Mouse (Mus musculus) heart, adult 2 months (tissue): ENCODE measurements around the gene Vmp1. TPM values are rescaled to one million over a fixed set of nuclear protein-coding genes. Genes with fewer than 3 reads are reported as not detected.

Experiments used
- DNase-seq, 2 experiments: peaks; one replicate each; pipeline ENCODE4 v3.0.0; 2021
- H3K27ac ChIP-seq: fragments of 200-600 bp; 2 replicates; pipeline ENCODE4 v1.8.1; 2022
- H3K27me3 ChIP-seq: fragments of 200-500 bp; 2 replicates; pipeline ENCODE4 v1.6.1; 2012; ENCODE audit warnings: mild to moderate bottlenecking, low read length, inconsistent platforms, mixed read lengths; ENCODE audit not compliant: control insufficient read depth, insufficient read depth
- H3K36me3 ChIP-seq: fragments of 200-500 bp; 2 replicates; pipeline ENCODE4 v1.6.1; 2012; ENCODE audit warnings: low read length, inconsistent platforms; ENCODE audit not compliant: control insufficient read depth, insufficient read depth
- H3K4me1 ChIP-seq: fragments of 200-500 bp; 2 replicates; pipeline ENCODE4 v1.6.1; 2011; ENCODE audit warnings: low read length; ENCODE audit not compliant: control insufficient read depth, insufficient read depth
- H3K4me3 ChIP-seq: fragments of 200-600 bp; 2 replicates; pipeline ENCODE4 v1.8.1; 2022
- H3K79me2 ChIP-seq: fragments of 200-500 bp; replicated peaks from 2 replicates; pipeline ENCODE4 v1.6.1; 2012; ENCODE audit warnings: mild to moderate bottlenecking, inconsistent platforms, low read length, moderate library complexity, mixed read lengths; ENCODE audit not compliant: control insufficient read depth, insufficient read depth
- H3K9ac ChIP-seq: fragments of 200-500 bp; 2 replicates; pipeline ENCODE4 v1.6.1; 2012; ENCODE audit warnings: low read depth, mild to moderate bottlenecking, control low read depth, inconsistent platforms, low read length, mixed read lengths
- CTCF ChIP-seq: fragments of 200-600 bp; IDR thresholded peaks from 2 replicates; pipeline ENCODE4 v1.8.1; 2022; ENCODE audit warnings: antibody characterized with exemption, mild to moderate bottlenecking, moderate library complexity
- EP300 ChIP-seq: fragments of 200-500 bp; IDR thresholded peaks from 2 replicates; pipeline ENCODE4 v1.6.1; 2011; ENCODE audit warnings: low read depth, low read length, control low read depth; ENCODE audit not compliant: insufficient read depth
- POLR2A ChIP-seq: fragments of 200-500 bp; IDR thresholded peaks from 2 replicates; pipeline ENCODE4 v1.6.1; 2011; ENCODE audit warnings: mild to moderate bottlenecking, low read depth, low read length, control low read depth; ENCODE audit not compliant: insufficient read depth
- WGBS: fragments of 180-500 bp; shearing (Covaris S2); methylation state at CpG from one replicate; pipeline ENCODE4 v1.1.7; 2018; 5-methylcytosine and 5-hydroxymethylcytosine counted together
- intact Hi-C: fragments of 180-260 bp; cut with DNase I; formaldehyde crosslinking; loops from one replicate; pipeline ENCODE4 v1.15.1; 2025
- polyA plus RNA-seq: library from polyadenylated mRNA; depleted of rRNA; stranded (reverse); fragments of >200 nt; gene quantifications from 2 replicates; pipeline ENCODE4 v1.2.3, GENCODE M21; 2012
- total RNA-seq, 2 experiments: library from RNA; stranded (reverse); gene quantifications; 2 replicates each; pipeline ENCODE4 v1.2.3; 2021

The Vmp1 gene
- total and polyA plus RNA-seq, 3 experiments: 34.0 to 66.9 (median 58.2) TPM

GRCm38 (mm10) chr11:86621139-86621538 is 62.5 kb downstream of the Vmp1 start:
- no peak for DNase-seq
- Histone ChIP-seq H3K27ac (peak overlapping the region; percentile 73), H3K4me1 (no peaks in the 10 kb centered on the region), H3K36me3 (no peaks in the 10 kb centered on the region; the same call in 1 of the 2 replicates), H3K9ac (no peak overlapping the region), H3K27me3 (no peaks in the 10 kb centered on the region), H3K79me2 (no peaks in the 10 kb centered on the region), H3K4me3 (no peak overlapping the region)
- intact Hi-C loops: loop anchor here (5.0 kb wide), 1 partner anchor 54 kb away; no protein-coding TSS in a partner anchor
- WGBS: 96% methylated on average over 13 of the region's 13 CpGs
- TF ChIP-seq POLR2A (no peak), EP300 (no peak), CTCF (no peak)

GRCm38 (mm10) chr11:86618548-86619335 is 64.9 kb downstream of the Vmp1 start:
- intact Hi-C loops: no loop called here
- 86% methylated on average over 2 of the region's 2 CpGs for WGBS
- DNase-seq: no peak
- Histone ChIP-seq H3K27me3 (no peaks in the 10 kb centered on the region), H3K79me2 (no peaks in the 10 kb centered on the region), H3K9ac (no peak overlapping the region), H3K36me3 (no peaks in the 10 kb centered on the region), H3K27ac (no peak overlapping the region), H3K4me1 (no peaks in the 10 kb centered on the region; the same call in 1 of the 2 replicates), H3K4me3 (no peak overlapping the region)
- no peak for TF ChIP-seq POLR2A
- no peak for TF ChIP-seq CTCF
- TF ChIP-seq EP300: no peak

- 81% methylated on average over 5 of the region's 5 CpGs for WGBS
- H3K9ac ChIP-seq: no peak overlapping the region
- DNase-seq: no peak
- H3K36me3 ChIP-seq: no peaks in the 10 kb centered on the region
- no peaks in the 10 kb centered on the region; the same call in 1 of the 2 replicates for H3K4me1 ChIP-seq
- H3K27me3 ChIP-seq: no peaks in the 10 kb centered on the region
- H3K27ac ChIP-seq: no peak overlapping the region; the same call in 1 of the 2 replicates
- H3K4me3 ChIP-seq: no peak overlapping the region
- H3K79me2 ChIP-seq: no peaks in the 10 kb centered on the region
- intact Hi-C loops: no loop called here
- TF ChIP-seq POLR2A (no peak), EP300 (no peak), CTCF (no peak)
Measured at GRCm38 (mm10) chr11:86614607-86615006, 69.0 kb downstream of the Vmp1 start.

GRCm38 (mm10) chr11:86614056-86614530 is 69.5 kb downstream of the Vmp1 start:
- Histone ChIP-seq H3K79me2 (no peaks in the 10 kb centered on the region), H3K27ac (peak overlapping the region; percentile 15), H3K36me3 (no peaks in the 10 kb centered on the region), H3K4me3 (no peak overlapping the region), H3K27me3 (no peaks in the 10 kb centered on the region), H3K4me1 (no peaks in the 10 kb centered on the region; the same call in 1 of the 2 replicates), H3K9ac (no peak overlapping the region)
- peak in 1 of 2 experiments; percentile 41 for DNase-seq
- 27% methylated on average over 2 of the region's 2 CpGs for WGBS
- intact Hi-C loops: no loop called here
- TF ChIP-seq EP300: no peak
- no peak for TF ChIP-seq CTCF
- peak; percentile 17; the same call in 1 of the 2 replicates for TF ChIP-seq POLR2A

GRCm38 (mm10) chr11:86611991-86612390 is 71.6 kb downstream of the Vmp1 start:
- Histone ChIP-seq H3K4me1 (no peaks in the 10 kb centered on the region; the same call in 1 of the 2 replicates), H3K27ac (no peak overlapping the region), H3K9ac (no peak overlapping the region), H3K27me3 (no peaks in the 10 kb centered on the region), H3K4me3 (no peak overlapping the region), H3K79me2 (no peaks in the 10 kb centered on the region), H3K36me3 (no peaks in the 10 kb centered on the region)
- intact Hi-C loops: no loop called here
- no peak for DNase-seq
- WGBS: 94% methylated on average over 1 of the region's 1 CpGs
- TF ChIP-seq POLR2A: no peak
- TF ChIP-seq EP300: no peak

- Histone ChIP-seq H3K27ac (no peak overlapping the region), H3K27me3 (no peaks in the 10 kb centered on the region), H3K4me3 (no peak overlapping the region), H3K9ac (no peak overlapping the region), H3K36me3 (no peaks in the 10 kb centered on the region), H3K79me2 (no peaks in the 10 kb centered on the region), H3K4me1 (no peaks in the 10 kb centered on the region; the same call in 1 of the 2 replicates)
- TF ChIP-seq EP300: no peak
- TF ChIP-seq CTCF: no peak
- TF ChIP-seq POLR2A: no peak
- 74% methylated on average over 3 of the region's 3 CpGs for WGBS
- no peak for DNase-seq
- intact Hi-C loops: no loop called here
Measured at GRCm38 (mm10) chr11:86610239-86610638, 73.4 kb downstream of the Vmp1 start.
